Mouse (Mus musculus) MEL (cell line): ENCODE measurements around the gene Aldh1b1. TPM values are rescaled to one million over a fixed set of nuclear protein-coding genes. Genes with fewer than 3 reads are reported as not detected.

Source experiments
- DNase-seq: peaks from one replicate; pipeline ENCODE4 v3.0.0; 2011; ENCODE audit warnings: low read depth, low spot score
- H3K27ac ChIP-seq: 2 replicates; pipeline ENCODE4 v1.5.1; 2012; ENCODE audit warnings: low read depth, mild to moderate bottlenecking, control low read depth, low read length, moderate library complexity; ENCODE audit not compliant: control insufficient read depth
- H3K27me3 ChIP-seq, 2 experiments: fragments of 150-350 bp in 1 of 2; sonication (generic) in 1 of 2; 2 replicates each; pipeline ENCODE4 v1.6.1; 2012; ENCODE audit warnings: low read length in 2 of 2, mild to moderate bottlenecking in 2 of 2, improper control_type of control experiment in 1 of 2, moderate library complexity in 1 of 2; ENCODE audit not compliant: insufficient read depth in 2 of 2, control insufficient read depth in 1 of 2
- H3K36me3 ChIP-seq, 2 experiments: 2 replicates each; pipeline ENCODE4 v1.6.1; 2012 to 2014; ENCODE audit warnings: low read length in 2 of 2, improper control_type of control experiment in 1 of 2, inconsistent platforms in 1 of 2, mild to moderate bottlenecking in 1 of 2; ENCODE audit not compliant: insufficient read depth in 2 of 2, control insufficient read depth in 1 of 2
- H3K4me1 ChIP-seq, 2 experiments: fragments of 150-350 bp in 1 of 2; sonication (generic) in 1 of 2; 2 replicates each; pipeline ENCODE4 v1.6.1; 2012; ENCODE audit warnings: low read length in 2 of 2, improper control_type of control experiment in 1 of 2, mild to moderate bottlenecking in 1 of 2; ENCODE audit not compliant: insufficient read depth in 2 of 2, control insufficient read depth in 1 of 2
- H3K4me3 ChIP-seq, 2 experiments: fragments of 150-350 bp in 1 of 2; sonication (generic) in 1 of 2; 2 replicates each; pipeline ENCODE4 v1.5.1; 2012; ENCODE audit warnings: low read depth in 2 of 2, low read length in 2 of 2, mild to moderate bottlenecking in 2 of 2, moderate library complexity in 2 of 2, control low read depth in 1 of 2, improper control_type of control experiment in 1 of 2; ENCODE audit not compliant: control insufficient read depth in 1 of 2, insufficient read depth in 1 of 2
- H3K79me2 ChIP-seq: 2 replicates; pipeline ENCODE4 v1.6.1; 2012; ENCODE audit warnings: mild to moderate bottlenecking, low read length, moderate library complexity; ENCODE audit not compliant: control insufficient read depth, poor library complexity, insufficient read depth
- H3K9ac ChIP-seq: 2 replicates; pipeline ENCODE4 v1.6.1; 2012; ENCODE audit warnings: low read depth, mild to moderate bottlenecking, control low read depth, low read length, moderate library complexity; ENCODE audit not compliant: control insufficient read depth, poor library complexity, severe bottlenecking
- H3K9me3 ChIP-seq: fragments of 150-350 bp; sonication (generic); replicated peaks from 2 replicates; pipeline ENCODE4 v1.6.1; 2012; ENCODE audit warnings: mild to moderate bottlenecking, low read length, improper control_type of control experiment, moderate library complexity; ENCODE audit not compliant: insufficient read depth
- CHD1 ChIP-seq: IDR thresholded peaks from 2 replicates; pipeline ENCODE4 v1.6.1; 2012; ENCODE audit warnings: low read depth, mild to moderate bottlenecking, inconsistent platforms, low read length, improper control_type of control experiment
- CHD2 ChIP-seq: IDR thresholded peaks from 2 replicates; pipeline ENCODE4 v1.6.1; 2011; ENCODE audit warnings: low read length, improper control_type of control experiment
- CTCF ChIP-seq, 3 experiments: IDR thresholded peaks in 2 of 3; conservative IDR thresholded peaks in 1 of 3; 2 replicates each; pipeline ENCODE4 v1.5.1; 2011 to 2012; ENCODE audit warnings: low read length in 3 of 3, low read depth in 2 of 3, mild to moderate bottlenecking in 2 of 3, improper control_type of control experiment in 1 of 3, inconsistent platforms in 1 of 3, mixed read lengths in 1 of 3, moderate library complexity in 1 of 3; ENCODE audit not compliant: control insufficient read depth in 1 of 3, insufficient read depth in 1 of 3, poor library complexity in 1 of 3, severe bottlenecking in 1 of 3
- GATA1 ChIP-seq: IDR thresholded peaks from 2 replicates; pipeline ENCODE4 v1.6.1; 2011; ENCODE audit warnings: low read depth, low read length, improper control_type of control experiment
- HCFC1 ChIP-seq: IDR thresholded peaks from 2 replicates; pipeline ENCODE4 v1.6.1; 2012; ENCODE audit warnings: low read depth, mild to moderate bottlenecking, inconsistent platforms, low read length, improper control_type of control experiment, moderate library complexity
- JUND ChIP-seq: IDR thresholded peaks from 2 replicates; pipeline ENCODE4 v1.6.1; 2011; ENCODE audit warnings: low read depth, mild to moderate bottlenecking, improper control_type of control experiment, low read length
- MAX ChIP-seq: IDR thresholded peaks from 2 replicates; pipeline ENCODE4 v1.6.1; 2011; ENCODE audit warnings: low read length, improper control_type of control experiment
- MAZ ChIP-seq: IDR thresholded peaks from 2 replicates; pipeline ENCODE4 v1.6.1; 2012; ENCODE audit warnings: low read depth, mild to moderate bottlenecking, inconsistent platforms, low read length, improper control_type of control experiment
- MYB ChIP-seq: IDR thresholded peaks from 2 replicates; pipeline ENCODE4 v1.6.1; 2011; ENCODE audit warnings: mild to moderate bottlenecking, low read depth, low read length, improper control_type of control experiment
- MYC ChIP-seq: IDR thresholded peaks from 2 replicates; pipeline ENCODE4 v1.6.1; 2011; ENCODE audit warnings: low read depth, mild to moderate bottlenecking, low read length, improper control_type of control experiment, moderate library complexity
- NELFE ChIP-seq: IDR thresholded peaks from 2 replicates; pipeline ENCODE4 v1.6.1; 2011; ENCODE audit warnings: low read depth, low read length, improper control_type of control experiment
- NRF1 ChIP-seq: IDR thresholded peaks from 2 replicates; pipeline ENCODE4 v1.6.1; 2014; ENCODE audit warnings: low read depth, mild to moderate bottlenecking, inconsistent platforms, low read length, improper control_type of control experiment, moderate library complexity; ENCODE audit not compliant: poor library complexity, insufficient read depth, severe bottlenecking
- POLR2A ChIP-seq, 2 experiments: IDR thresholded peaks; 2 replicates each; pipeline ENCODE4 v1.6.1; 2011 to 2012; ENCODE audit warnings: low read length in 2 of 2, mild to moderate bottlenecking in 2 of 2, control low read depth in 1 of 2, improper control_type of control experiment in 1 of 2, low read depth in 1 of 2, moderate library complexity in 1 of 2; ENCODE audit not compliant: control insufficient read depth in 1 of 2, insufficient read depth in 1 of 2, poor library complexity in 1 of 2
- POLR2AphosphoS2 ChIP-seq: IDR thresholded peaks from 2 replicates; pipeline ENCODE4 v1.6.1; 2011; ENCODE audit warnings: low read length, improper control_type of control experiment
- POLR2AphosphoS5 ChIP-seq: IDR thresholded peaks from 2 replicates; pipeline ENCODE4 v1.6.1; 2012; ENCODE audit warnings: low read depth, borderline replicate concordance, mild to moderate bottlenecking, inconsistent platforms, low read length, moderate library complexity, mixed read lengths
- RAD21 ChIP-seq: IDR thresholded peaks from 2 replicates; pipeline ENCODE4 v1.6.1; 2011; ENCODE audit warnings: mild to moderate bottlenecking, low read depth, low read length, improper control_type of control experiment
- SIN3A ChIP-seq: IDR thresholded peaks from 2 replicates; pipeline ENCODE4 v1.6.1; 2012; ENCODE audit warnings: low read length, improper control_type of control experiment, inconsistent platforms
- SMC3 ChIP-seq: IDR thresholded peaks from 2 replicates; pipeline ENCODE4 v1.6.1; 2011; ENCODE audit warnings: low read depth, low read length, improper control_type of control experiment
- TAL1 ChIP-seq: IDR thresholded peaks from 2 replicates; pipeline ENCODE4 v1.6.1; 2012; ENCODE audit warnings: mild to moderate bottlenecking, inconsistent platforms, low read length, moderate library complexity, mixed read lengths
- TBP ChIP-seq: IDR thresholded peaks from 2 replicates; pipeline ENCODE4 v1.8.0; 2011; ENCODE audit warnings: low read depth, low read length, improper control_type of control experiment
- TCF12 ChIP-seq: IDR thresholded peaks from 2 replicates; pipeline ENCODE4 v1.6.1; 2014; ENCODE audit warnings: low read depth, mild to moderate bottlenecking, inconsistent platforms, low read length, improper control_type of control experiment, moderate library complexity
- UBTF ChIP-seq: IDR thresholded peaks from 2 replicates; pipeline ENCODE4 v1.6.1; 2012; ENCODE audit warnings: low read depth, mild to moderate bottlenecking, inconsistent platforms, low read length, improper control_type of control experiment, moderate library complexity, borderline replicate concordance; ENCODE audit not compliant: insufficient read depth
- USF1 ChIP-seq: IDR thresholded peaks from 2 replicates; pipeline ENCODE4 v1.6.1; 2014; ENCODE audit warnings: low read depth, mild to moderate bottlenecking, inconsistent platforms, low read length, improper control_type of control experiment, moderate library complexity
- ZKSCAN1 ChIP-seq: IDR thresholded peaks from 2 replicates; pipeline ENCODE4 v1.6.1; 2012; ENCODE audit warnings: low read depth, mild to moderate bottlenecking, inconsistent platforms, low read length, improper control_type of control experiment, moderate library complexity
- polyA plus RNA-seq, 2 experiments: library from polyadenylated mRNA; stranded (reverse) in 1 of 2; unstranded in 1 of 2; fragments of >175 nt in 1 of 2; fragments of >200 nt in 1 of 2; gene quantifications; 2 replicates each; pipeline versions ENCODE4 v1.2.1 to v1.2.4; 2012; ENCODE audit warnings: low replicate concordance in 2 of 2, low read depth in 1 of 2; ENCODE audit not compliant: insufficient read length in 2 of 2, insufficient read depth in 1 of 2, missing spikeins in 1 of 2
- total RNA-seq: library from RNA; depleted of rRNA; stranded (reverse); fragments of 300-350 nt; gene quantifications from 2 replicates; pipeline ENCODE4 v1.2.3, GENCODE M21; 2012

Aldh1b1 gene
- total and polyA plus RNA-seq, 3 experiments = 1.9 to 2.1 TPM; not detected in 1

DNA sequence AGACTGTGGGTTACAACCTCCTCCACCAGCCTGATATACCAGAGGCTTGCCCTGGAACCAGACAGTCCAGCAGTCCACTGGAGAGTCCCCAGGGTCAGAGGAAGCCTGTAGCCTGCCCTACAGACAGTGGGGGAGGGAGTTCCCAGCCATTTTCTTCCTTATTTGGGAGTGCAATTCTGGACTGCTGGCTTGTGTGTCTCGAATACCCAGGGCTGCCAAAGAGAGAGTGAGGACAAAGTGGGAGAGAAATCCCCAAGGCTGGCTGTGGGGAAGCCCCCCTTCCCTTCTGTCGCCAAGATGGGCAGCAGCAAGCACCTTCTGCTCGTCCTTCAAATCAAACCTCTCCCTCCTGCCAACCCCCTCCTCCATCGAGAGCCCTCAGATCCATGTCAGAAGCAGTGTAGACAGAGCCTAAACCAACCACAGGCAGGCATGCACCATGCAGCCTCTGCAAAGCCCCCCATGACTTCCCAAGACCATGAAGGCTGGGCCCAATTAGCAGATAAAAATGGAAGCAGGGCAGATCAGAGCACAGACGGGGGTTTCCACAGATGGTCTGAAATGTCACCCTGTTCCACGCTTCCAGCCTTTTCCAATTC, 45.5 kb upstream of the Aldh1b1 start:
- no peaks in the 10 kb centered on the region for H3K79me2 ChIP-seq
- H3K9ac ChIP-seq = no peak overlapping the region
- no peak overlapping the region for H3K27ac ChIP-seq
- peaks cover 0 to 14% of the 10 kb centered on the region in 2 experiments; a peak in 1 of 4 replicates for H3K36me3 ChIP-seq
- H3K9me3 ChIP-seq = no peaks in the 10 kb centered on the region
- TF ChIP-seq NRF1 (no peak), UBTF (no peak), POLR2AphosphoS2 (no peak), NELFE (no peak), MAZ (no peak), RAD21 (no peak), USF1 (no peak), JUND (no peak), CTCF (IDR thresholded peaks at IDR 0.05 in 2 of 3, conservative IDR thresholded peaks at IDR 0.05 in 1 of 3; ENCODE audit: control insufficient read depth in 1 of 3, insufficient read depth in 1 of 3, low read depth in 2 of 3, low read length in 3 of 3, poor library complexity in 1 of 3, severe bottlenecking in 1 of 3) (no peak), CHD2 (no peak), TCF12 (no peak), SMC3 (no peak), MAX (no peak), MYB (no peak)
- no peaks in the 10 kb centered on the region for H3K27me3 ChIP-seq
- H3K4me1 ChIP-seq = peaks cover 0 to 20% of the 10 kb centered on the region in 2 experiments; a peak in 3 of 4 replicates
- no peak overlapping the region for H3K4me3 ChIP-seq
- no peak for DNase-seq

GRCm38 (mm10) chr4:45754171-45754570, 44.7 kb upstream of the Aldh1b1 start:
- no peaks in the 10 kb centered on the region for H3K9me3 ChIP-seq
- H3K27ac ChIP-seq = no peak overlapping the region
- peaks cover 0 to 7% of the 10 kb centered on the region in 2 experiments; a peak in 1 of 4 replicates for H3K36me3 ChIP-seq
- no peak overlapping the region for H3K9ac ChIP-seq
- TF ChIP-seq CHD1 (no peak), MAZ (no peak), MYC (no peak), TBP (no peak), ZKSCAN1 (no peak), RAD21 (no peak), SIN3A (no peak), USF1 (no peak), HCFC1 (no peak), POLR2A (IDR thresholded peaks at IDR 0.05; ENCODE audit: control insufficient read depth in 1 of 2, insufficient read depth in 1 of 2, low read depth in 1 of 2, low read length in 2 of 2, poor library complexity in 1 of 2) (no peak), POLR2AphosphoS5 (no peak), TAL1 (no peak), GATA1 (no peak), MYB (no peak), CHD2 (no peak), NRF1 (no peak)
- no peak overlapping the region for H3K4me3 ChIP-seq
- no peaks in the 10 kb centered on the region for H3K79me2 ChIP-seq
- no peaks in the 10 kb centered on the region for H3K27me3 ChIP-seq
- H3K4me1 ChIP-seq = peaks cover 0 to 12% of the 10 kb centered on the region in 2 experiments; a peak in 3 of 4 replicates
- no peak for DNase-seq
